Mouse (Mus musculus) kidney, postnatal 4 days (tissue): ENCODE results near the gene Arl1.
"Not testable (repeated sequence)": the region's sequence is repeated elsewhere in the genome, so short reads cannot be mapped to it uniquely, and the experiment has no call there.

Experiments
- DNase-seq, 2 experiments: peaks; one replicate each; pipeline ENCODE4 v3.0.0; 2021; ENCODE audit warnings: mixed read lengths in 2 of 2

Arl1 gene

DNA sequence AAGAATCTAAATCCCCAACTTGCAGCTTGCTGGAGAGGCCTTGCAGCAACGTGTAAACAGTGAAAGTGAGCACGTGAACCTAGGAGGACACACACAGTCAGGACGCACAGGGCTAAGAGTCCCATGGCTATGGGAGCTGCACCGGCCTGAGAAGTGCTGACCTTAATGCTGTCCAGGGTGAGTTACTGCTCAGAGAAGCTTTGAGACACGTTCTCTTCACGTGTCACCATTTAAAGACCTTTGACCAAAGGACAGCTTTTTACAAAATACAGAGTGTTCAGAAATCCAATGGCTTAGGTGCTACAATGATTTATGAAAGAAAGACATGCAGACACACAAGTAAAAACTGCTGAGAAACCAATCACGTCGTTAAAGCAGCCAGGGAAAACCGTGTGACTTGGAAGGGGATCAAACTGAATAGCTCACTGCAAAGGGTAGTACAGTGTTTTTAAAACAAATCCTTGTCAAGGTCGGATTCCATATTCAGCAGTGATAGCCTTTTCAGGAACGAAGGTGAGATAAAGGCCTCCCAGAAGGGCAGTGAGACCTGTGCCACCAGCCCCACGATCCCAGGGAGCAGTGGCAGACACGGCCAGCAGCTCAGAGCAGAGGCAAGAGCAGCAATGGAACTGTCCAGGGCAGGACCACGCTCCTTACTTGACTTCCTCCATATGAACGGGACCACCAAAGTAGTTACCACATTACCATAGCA is 34.9 kb downstream of the Arl1 start:
- peak in 1 of 2 experiments; percentile 16 for DNase-seq

DNA sequence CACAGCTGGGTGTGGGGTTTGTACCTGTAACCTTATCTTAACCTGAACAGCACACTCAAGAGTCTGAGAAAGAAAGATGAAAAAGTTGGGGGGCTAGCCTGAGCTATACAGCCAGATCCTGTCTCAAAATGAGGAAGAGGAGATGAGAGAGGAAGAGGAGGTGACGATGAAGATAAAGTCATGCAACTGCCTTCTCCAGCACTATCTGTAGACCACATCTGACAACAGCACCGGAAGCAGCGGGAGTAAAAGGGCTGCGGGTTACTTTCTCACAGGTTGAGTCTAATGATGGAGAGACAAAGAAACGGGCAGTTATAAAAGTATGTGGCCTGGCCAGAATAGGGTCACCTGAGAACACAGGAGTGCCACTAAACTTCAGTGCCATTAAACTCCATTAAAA is 38.3 kb downstream of the Arl1 start:
- DNase-seq = no peak

DNA sequence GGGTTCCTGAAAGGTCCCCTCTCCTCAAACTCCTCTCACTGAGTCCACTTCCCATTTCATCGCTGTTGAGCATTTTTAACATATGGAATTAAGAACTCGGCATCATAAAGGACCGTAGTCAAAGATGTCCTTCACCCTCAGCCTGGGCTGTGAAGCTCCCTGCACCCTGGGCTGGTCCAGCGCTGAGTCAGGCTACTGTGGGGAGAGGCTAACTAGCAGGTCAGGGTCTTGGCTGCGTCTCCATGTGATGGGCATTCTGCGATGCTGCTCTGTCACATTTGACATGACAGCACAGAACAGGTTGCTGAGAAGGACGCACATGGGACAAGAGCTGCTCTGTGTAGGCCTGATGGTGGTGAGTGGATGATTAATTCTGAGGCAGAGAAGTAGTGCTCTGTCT is 39.0 kb downstream of the Arl1 start:
- no peak for DNase-seq

DNA sequence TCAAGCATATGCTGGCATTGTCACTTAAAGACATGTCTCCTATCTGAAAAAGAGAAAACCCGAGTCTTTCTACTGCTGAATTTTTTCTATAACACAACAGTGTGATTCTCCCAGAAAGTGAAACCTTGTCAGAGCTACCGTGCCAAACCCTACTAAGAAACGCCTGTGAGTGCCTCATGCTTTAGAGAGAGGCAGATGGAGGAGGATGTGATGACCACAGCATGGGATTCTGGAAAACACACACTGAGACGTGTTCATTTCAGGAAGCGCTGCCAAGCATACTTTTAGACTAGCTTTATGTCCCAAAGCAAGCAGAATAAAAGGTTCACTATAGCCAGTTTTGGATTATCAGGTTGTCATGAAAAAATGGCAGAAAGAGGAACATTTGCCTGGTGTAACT is 42.3 kb downstream of the Arl1 start:
- DNase-seq = not testable (repeated sequence)

DNA sequence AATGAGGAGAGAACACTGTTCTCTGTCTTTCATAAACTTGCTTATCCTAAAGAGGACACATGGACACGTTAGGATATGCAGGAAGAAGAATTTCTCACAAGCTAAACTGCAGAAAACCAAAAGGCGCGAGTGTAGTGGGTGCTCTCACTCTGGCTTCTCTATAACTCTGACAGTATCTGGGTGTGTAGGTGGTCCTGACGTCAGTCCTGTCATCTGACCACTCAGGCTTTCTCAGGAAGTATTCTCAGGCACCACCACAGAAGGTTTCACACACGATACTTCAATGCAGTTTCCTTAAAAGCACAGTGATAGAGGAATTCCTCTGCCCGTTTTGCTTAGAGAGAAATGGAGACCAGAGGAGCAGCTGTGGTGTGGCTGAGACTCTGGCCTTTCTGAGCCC is 45.5 kb downstream of the Arl1 start:
- DNase-seq = no peak

DNA sequence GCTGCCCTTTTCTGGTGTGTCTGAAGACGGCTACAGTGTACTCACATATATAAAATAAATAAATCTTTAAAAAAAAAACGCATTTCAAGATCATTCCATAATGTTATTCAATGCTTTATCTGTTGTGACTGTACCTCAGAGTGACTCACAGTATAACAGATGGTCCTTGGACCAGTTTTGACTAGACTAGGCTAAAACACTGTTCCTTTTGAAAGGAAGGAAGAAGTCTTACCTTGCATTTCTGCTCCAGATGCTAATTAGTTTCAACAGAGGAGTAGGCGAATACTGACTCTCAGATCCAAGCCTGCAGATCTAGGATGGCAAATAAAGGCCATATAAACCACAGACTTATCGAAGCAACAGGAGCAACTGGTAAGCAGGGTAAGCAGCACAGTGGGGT is 50.1 kb downstream of the Arl1 start:
- DNase-seq = no peak

DNA sequence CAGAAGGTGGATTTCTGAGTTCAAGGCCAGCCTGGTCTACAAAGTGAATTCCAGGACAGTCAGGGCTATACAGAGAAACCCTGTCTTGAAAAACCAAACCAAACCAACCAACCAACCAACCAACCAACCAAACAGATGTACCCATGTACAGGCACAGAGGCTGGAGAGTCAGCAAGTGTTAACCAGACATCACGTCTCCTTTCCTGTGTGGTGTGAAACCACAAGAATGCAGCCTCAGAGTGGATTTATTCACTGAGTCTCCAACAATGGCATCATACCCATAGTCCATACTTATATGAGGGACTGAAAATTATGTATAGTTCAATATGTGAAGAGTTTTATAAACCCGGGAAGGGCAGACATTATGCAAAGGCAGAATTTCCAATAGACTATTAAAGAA is 52.5 kb downstream of the Arl1 start:
- not testable (repeated sequence) for DNase-seq

DNA sequence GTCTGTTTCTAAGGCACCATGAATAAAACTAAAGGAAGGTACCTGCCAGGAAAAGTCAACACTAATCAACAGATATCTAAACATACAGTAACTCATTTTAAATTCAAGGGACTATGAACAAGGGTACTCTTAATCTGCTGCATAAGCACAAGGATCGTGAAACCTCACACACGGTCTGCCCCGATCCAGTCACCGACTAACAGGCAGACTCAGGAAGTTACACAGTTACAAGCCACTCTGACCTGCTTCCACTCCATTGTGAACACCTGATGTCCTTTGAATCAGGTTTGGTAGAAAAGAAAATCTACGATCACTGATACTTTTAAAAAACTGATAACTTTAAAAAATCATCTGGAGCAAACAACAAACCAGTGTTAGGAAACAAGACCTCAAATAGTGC is 53.3 kb downstream of the Arl1 start:
- peak in 1 of 2 experiments; percentile 32 for DNase-seq

DNA sequence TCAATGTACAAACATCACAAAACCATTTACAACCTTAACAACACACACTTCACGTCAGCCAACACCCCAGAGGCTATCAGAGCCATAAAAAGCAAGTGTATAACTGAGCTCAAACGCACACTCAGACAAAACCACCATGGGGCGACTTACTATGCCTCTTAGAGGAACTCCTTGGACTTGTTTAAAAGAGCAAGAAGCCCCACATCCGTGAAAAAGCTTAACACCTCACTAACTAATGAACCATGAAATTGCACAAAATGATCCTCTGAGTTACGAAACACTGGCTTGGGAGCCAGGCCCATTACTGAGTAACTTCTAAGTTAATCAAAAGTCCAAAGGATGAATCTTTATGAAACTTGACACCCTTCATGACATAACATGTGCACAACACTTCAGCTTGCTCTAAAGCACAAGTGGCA is 53.9 kb downstream of the Arl1 start:
- DNase-seq = peak in 1 of 2 experiments; percentile 31

DNA sequence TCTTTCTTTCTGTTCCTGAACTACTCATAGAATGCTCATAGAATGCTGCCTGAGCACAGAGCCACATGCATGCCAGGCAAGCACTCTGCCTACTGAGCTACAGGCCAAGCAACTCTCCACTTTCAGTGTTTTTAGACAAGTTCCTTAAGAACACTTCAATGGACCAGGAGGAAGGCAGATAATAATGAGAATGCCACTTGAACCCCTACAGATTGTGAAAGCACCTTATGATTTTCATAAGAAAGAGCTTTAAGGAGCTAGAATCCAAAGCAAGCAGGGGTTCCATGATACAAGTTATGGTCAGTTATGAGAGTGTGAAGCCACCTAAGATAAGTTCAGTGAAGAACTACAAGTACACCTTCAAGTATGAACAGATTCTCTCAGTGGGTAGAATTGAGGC is 63.0 kb downstream of the Arl1 start:
- no peak for DNase-seq
